Mouse (Mus musculus) MEL (cell line): Measurements from ENCODE around the gene B3gat2. TPM values are rescaled to one million over a fixed set of nuclear protein-coding genes. Genes with fewer than 3 reads are reported as not detected.

Source experiments
- DNase-seq: peaks from one replicate; pipeline ENCODE4 v3.0.0; 2011; ENCODE audit warnings: low read depth, low spot score
- H3K27ac ChIP-seq: 2 replicates; pipeline ENCODE4 v1.5.1; 2012; ENCODE audit warnings: low read depth, mild to moderate bottlenecking, control low read depth, low read length, moderate library complexity; ENCODE audit not compliant: control insufficient read depth
- H3K27me3 ChIP-seq, 2 experiments: fragments of 150-350 bp in 1 of 2; sonication (generic) in 1 of 2; 2 replicates each; pipeline ENCODE4 v1.6.1; 2012; ENCODE audit warnings: low read length in 2 of 2, mild to moderate bottlenecking in 2 of 2, improper control_type of control experiment in 1 of 2, moderate library complexity in 1 of 2; ENCODE audit not compliant: insufficient read depth in 2 of 2, control insufficient read depth in 1 of 2
- H3K36me3 ChIP-seq, 2 experiments: 2 replicates each; pipeline ENCODE4 v1.6.1; 2012 to 2014; ENCODE audit warnings: low read length in 2 of 2, improper control_type of control experiment in 1 of 2, inconsistent platforms in 1 of 2, mild to moderate bottlenecking in 1 of 2; ENCODE audit not compliant: insufficient read depth in 2 of 2, control insufficient read depth in 1 of 2
- H3K4me1 ChIP-seq, 2 experiments: fragments of 150-350 bp in 1 of 2; sonication (generic) in 1 of 2; 2 replicates each; pipeline ENCODE4 v1.6.1; 2012; ENCODE audit warnings: low read length in 2 of 2, improper control_type of control experiment in 1 of 2, mild to moderate bottlenecking in 1 of 2; ENCODE audit not compliant: insufficient read depth in 2 of 2, control insufficient read depth in 1 of 2
- H3K4me3 ChIP-seq, 2 experiments: fragments of 150-350 bp in 1 of 2; sonication (generic) in 1 of 2; 2 replicates each; pipeline ENCODE4 v1.5.1; 2012; ENCODE audit warnings: low read depth in 2 of 2, low read length in 2 of 2, mild to moderate bottlenecking in 2 of 2, moderate library complexity in 2 of 2, control low read depth in 1 of 2, improper control_type of control experiment in 1 of 2; ENCODE audit not compliant: control insufficient read depth in 1 of 2, insufficient read depth in 1 of 2
- H3K79me2 ChIP-seq: 2 replicates; pipeline ENCODE4 v1.6.1; 2012; ENCODE audit warnings: mild to moderate bottlenecking, low read length, moderate library complexity; ENCODE audit not compliant: control insufficient read depth, poor library complexity, insufficient read depth
- H3K9ac ChIP-seq: 2 replicates; pipeline ENCODE4 v1.6.1; 2012; ENCODE audit warnings: low read depth, mild to moderate bottlenecking, control low read depth, low read length, moderate library complexity; ENCODE audit not compliant: control insufficient read depth, poor library complexity, severe bottlenecking
- H3K9me3 ChIP-seq: fragments of 150-350 bp; sonication (generic); replicated peaks from 2 replicates; pipeline ENCODE4 v1.6.1; 2012; ENCODE audit warnings: mild to moderate bottlenecking, low read length, improper control_type of control experiment, moderate library complexity; ENCODE audit not compliant: insufficient read depth
- CHD2 ChIP-seq: IDR thresholded peaks from 2 replicates; pipeline ENCODE4 v1.6.1; 2011; ENCODE audit warnings: low read length, improper control_type of control experiment
- ELF1 ChIP-seq: IDR thresholded peaks from 2 replicates; pipeline ENCODE4 v1.6.1; 2014; ENCODE audit warnings: low read depth, mild to moderate bottlenecking, inconsistent platforms, low read length, improper control_type of control experiment, moderate library complexity
- EP300 ChIP-seq, 2 experiments: IDR thresholded peaks; 2 replicates each; pipeline ENCODE4 v1.6.1; 2011; ENCODE audit warnings: improper control_type of control experiment in 2 of 2, low read length in 2 of 2, low read depth in 1 of 2, mild to moderate bottlenecking in 1 of 2
- ETS1 ChIP-seq: IDR thresholded peaks from 2 replicates; pipeline ENCODE4 v1.6.1; 2012; ENCODE audit warnings: low read depth, mild to moderate bottlenecking, inconsistent platforms, low read length, improper control_type of control experiment, moderate library complexity
- GABPA ChIP-seq: IDR thresholded peaks from 2 replicates; pipeline ENCODE4 v1.6.1; 2012; ENCODE audit warnings: low read depth, mild to moderate bottlenecking, inconsistent platforms, low read length, improper control_type of control experiment, moderate library complexity
- GATA1 ChIP-seq: IDR thresholded peaks from 2 replicates; pipeline ENCODE4 v1.6.1; 2011; ENCODE audit warnings: low read depth, low read length, improper control_type of control experiment
- JUND ChIP-seq: IDR thresholded peaks from 2 replicates; pipeline ENCODE4 v1.6.1; 2011; ENCODE audit warnings: low read depth, mild to moderate bottlenecking, improper control_type of control experiment, low read length
- KAT2A ChIP-seq: conservative IDR thresholded peaks from 2 replicates; pipeline ENCODE4 v1.6.1; 2012; ENCODE audit warnings: low read depth, low read length, improper control_type of control experiment, inconsistent platforms
- MAX ChIP-seq: IDR thresholded peaks from 2 replicates; pipeline ENCODE4 v1.6.1; 2011; ENCODE audit warnings: low read length, improper control_type of control experiment
- MAZ ChIP-seq: IDR thresholded peaks from 2 replicates; pipeline ENCODE4 v1.6.1; 2012; ENCODE audit warnings: low read depth, mild to moderate bottlenecking, inconsistent platforms, low read length, improper control_type of control experiment
- MEF2A ChIP-seq: IDR thresholded peaks from 2 replicates; pipeline ENCODE4 v1.6.1; 2014; ENCODE audit warnings: low read depth, mild to moderate bottlenecking, inconsistent platforms, low read length, improper control_type of control experiment; ENCODE audit not compliant: poor library complexity, insufficient replicate concordance, severe bottlenecking; ENCODE audit errors: extremely low read depth
- MXI1 ChIP-seq: IDR thresholded peaks from 2 replicates; pipeline ENCODE4 v1.6.1; 2011; ENCODE audit warnings: mild to moderate bottlenecking, low read depth, low read length, improper control_type of control experiment
- MYB ChIP-seq: IDR thresholded peaks from 2 replicates; pipeline ENCODE4 v1.6.1; 2011; ENCODE audit warnings: mild to moderate bottlenecking, low read depth, low read length, improper control_type of control experiment
- MYC ChIP-seq: IDR thresholded peaks from 2 replicates; pipeline ENCODE4 v1.6.1; 2011; ENCODE audit warnings: low read depth, mild to moderate bottlenecking, low read length, improper control_type of control experiment, moderate library complexity
- NELFE ChIP-seq: IDR thresholded peaks from 2 replicates; pipeline ENCODE4 v1.6.1; 2011; ENCODE audit warnings: low read depth, low read length, improper control_type of control experiment
- NRF1 ChIP-seq: IDR thresholded peaks from 2 replicates; pipeline ENCODE4 v1.6.1; 2014; ENCODE audit warnings: low read depth, mild to moderate bottlenecking, inconsistent platforms, low read length, improper control_type of control experiment, moderate library complexity; ENCODE audit not compliant: poor library complexity, insufficient read depth, severe bottlenecking
- POLR2AphosphoS5 ChIP-seq: IDR thresholded peaks from 2 replicates; pipeline ENCODE4 v1.6.1; 2012; ENCODE audit warnings: low read depth, borderline replicate concordance, mild to moderate bottlenecking, inconsistent platforms, low read length, moderate library complexity, mixed read lengths
- RAD21 ChIP-seq: IDR thresholded peaks from 2 replicates; pipeline ENCODE4 v1.6.1; 2011; ENCODE audit warnings: mild to moderate bottlenecking, low read depth, low read length, improper control_type of control experiment
- RCOR1 ChIP-seq: IDR thresholded peaks from 2 replicates; pipeline ENCODE4 v1.6.1; 2012; ENCODE audit warnings: low read depth, mild to moderate bottlenecking, inconsistent platforms, low read length, improper control_type of control experiment
- SIN3A ChIP-seq: IDR thresholded peaks from 2 replicates; pipeline ENCODE4 v1.6.1; 2012; ENCODE audit warnings: low read length, improper control_type of control experiment, inconsistent platforms
- SMC3 ChIP-seq: IDR thresholded peaks from 2 replicates; pipeline ENCODE4 v1.6.1; 2011; ENCODE audit warnings: low read depth, low read length, improper control_type of control experiment
- TAL1 ChIP-seq: IDR thresholded peaks from 2 replicates; pipeline ENCODE4 v1.6.1; 2012; ENCODE audit warnings: mild to moderate bottlenecking, inconsistent platforms, low read length, moderate library complexity, mixed read lengths
- TBP ChIP-seq: IDR thresholded peaks from 2 replicates; pipeline ENCODE4 v1.8.0; 2011; ENCODE audit warnings: low read depth, low read length, improper control_type of control experiment
- TCF12 ChIP-seq: IDR thresholded peaks from 2 replicates; pipeline ENCODE4 v1.6.1; 2014; ENCODE audit warnings: low read depth, mild to moderate bottlenecking, inconsistent platforms, low read length, improper control_type of control experiment, moderate library complexity
- USF1 ChIP-seq: IDR thresholded peaks from 2 replicates; pipeline ENCODE4 v1.6.1; 2014; ENCODE audit warnings: low read depth, mild to moderate bottlenecking, inconsistent platforms, low read length, improper control_type of control experiment, moderate library complexity
- ZC3H11A ChIP-seq: IDR thresholded peaks from 2 replicates; pipeline ENCODE4 v1.6.1; 2012; ENCODE audit warnings: low read depth, mild to moderate bottlenecking, inconsistent platforms, low read length, improper control_type of control experiment
- ZMIZ1 ChIP-seq: IDR thresholded peaks from 2 replicates; pipeline ENCODE4 v1.6.1; 2012; ENCODE audit warnings: low read depth, mild to moderate bottlenecking, inconsistent platforms, low read length, improper control_type of control experiment, moderate library complexity
- polyA plus RNA-seq, 2 experiments: library from polyadenylated mRNA; stranded (reverse) in 1 of 2; unstranded in 1 of 2; fragments of >175 nt in 1 of 2; fragments of >200 nt in 1 of 2; gene quantifications; 2 replicates each; pipeline versions ENCODE4 v1.2.1 to v1.2.4; 2012; ENCODE audit warnings: low replicate concordance in 2 of 2, low read depth in 1 of 2; ENCODE audit not compliant: insufficient read length in 2 of 2, insufficient read depth in 1 of 2, missing spikeins in 1 of 2
- total RNA-seq: library from RNA; depleted of rRNA; stranded (reverse); fragments of 300-350 nt; gene quantifications from 2 replicates; pipeline ENCODE4 v1.2.3, GENCODE M21; 2012

The B3gat2 gene
- total and polyA plus RNA-seq, 3 experiments = 0.75 to 0.77 TPM; not detected in 1

DNA sequence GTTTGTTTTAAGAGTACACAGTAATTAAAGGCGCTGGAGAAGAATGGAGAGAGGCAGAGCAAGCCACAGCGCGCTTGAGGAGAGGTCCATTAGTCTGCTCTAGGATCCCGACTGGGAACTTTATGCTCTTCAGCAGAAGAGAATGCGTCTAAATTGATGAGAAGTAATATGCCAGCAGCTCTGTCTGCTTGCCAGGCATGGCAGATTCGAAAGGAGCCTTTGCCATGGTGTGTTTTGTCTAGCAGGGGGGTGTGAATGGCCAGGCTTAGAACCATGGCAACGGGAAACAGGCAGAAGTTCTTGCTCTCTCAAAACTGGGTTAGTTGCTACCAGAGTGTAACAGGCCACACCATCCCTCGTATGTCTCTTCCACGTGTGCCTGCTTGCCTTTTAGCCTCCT lies 73.3 kb downstream of the B3gat2 start:
- Histone ChIP-seq H3K36me3 (peaks cover 0 to 32% of the 10 kb centered on the region in 2 experiments; a peak in 2 of 4 replicates), H3K9ac (no peak overlapping the region), H3K9me3 (no peaks in the 10 kb centered on the region), H3K27ac (no peak overlapping the region)
- TF ChIP-seq ELF1 = no peak
- no peak for TF ChIP-seq EP300 (IDR thresholded peaks at IDR 0.05; ENCODE audit: low read depth in 1 of 2, low read length in 2 of 2)
- no peak for TF ChIP-seq RAD21
- TF ChIP-seq SMC3 = no peak
- no peak for TF ChIP-seq POLR2AphosphoS5
- no peak for TF ChIP-seq MAX
- no peak for TF ChIP-seq TBP
- TF ChIP-seq RCOR1 = no peak
- no peak for TF ChIP-seq GABPA
- TF ChIP-seq ETS1 = no peak
- no peak for TF ChIP-seq JUND
- no peak for TF ChIP-seq NRF1
- TF ChIP-seq CHD2 = no peak
- TF ChIP-seq GATA1 = no peak
- TF ChIP-seq MXI1 = no peak
- TF ChIP-seq KAT2A = no peak
- no peak for TF ChIP-seq ZMIZ1
- TF ChIP-seq, all 39 proteins: peak for 0
- DNase-seq = no peak
- no peaks in the 10 kb centered on the region for H3K79me2 ChIP-seq
- no peak overlapping the region for H3K4me3 ChIP-seq
- peaks cover 2 to 10% of the 10 kb centered on the region in 2 experiments; a peak in 3 of 4 replicates for H3K4me1 ChIP-seq
- H3K27me3 ChIP-seq = no peaks in the 10 kb centered on the region

GRCm38 (mm10) chr1:23836630-23837029 lies 75.1 kb downstream of the B3gat2 start:
- Histone ChIP-seq H3K9ac (no peak overlapping the region), H3K27ac (peak overlapping the region; percentile 83), H3K27me3 (no peaks in the 10 kb centered on the region), H3K9me3 (no peaks in the 10 kb centered on the region), H3K4me1 (peaks cover 2 to 10% of the 10 kb centered on the region in 2 experiments; a peak in 3 of 4 replicates), H3K4me3 (no peak overlapping the region), H3K36me3 (peaks cover 0 to 32% of the 10 kb centered on the region in 2 experiments; a peak in 2 of 4 replicates), H3K79me2 (no peaks in the 10 kb centered on the region)
- peak; percentile 76 for DNase-seq
- TF ChIP-seq MEF2A (no peak), ELF1 (0 out of 2 replicates have a peak, but pooled peaks have one; percentile 15), MYB (peak; percentile 62; the same call in 1 of the 2 replicates), EP300 (IDR thresholded peaks at IDR 0.05; ENCODE audit: low read depth in 1 of 2, low read length in 2 of 2) (peak; percentile 90 to 92), MYC (peak; percentile 65; the same call in 1 of the 2 replicates), USF1 (peak; percentile 65; the same call in 1 of the 2 replicates), NELFE (no peak), GABPA (no peak), TAL1 (peak; percentile 79), ETS1 (peak; percentile 92), GATA1 (peak; percentile 97), ZC3H11A (peak; percentile 7; the same call in 1 of the 2 replicates), SIN3A (peak; percentile 46; the same call in 1 of the 2 replicates), TCF12 (peak; percentile 92), MAZ (no peak), RCOR1 (peak; percentile 70)
